Mouse (Mus musculus) 3134 (cell line): ENCODE measurements around the gene Slc5a5.

Experiments used
- DNase-seq: peaks from one replicate; pipeline ENCODE4 v3.0.0-alpha.2; 2011; ENCODE audit warnings: low spot score; ENCODE audit not compliant: insufficient read length; ENCODE audit errors: extremely low read depth

Slc5a5 gene

GRCm38 (mm10) chr8:70884683-70885082 lies 7.9 kb downstream of the Slc5a5 start:
- DNase-seq = no peak

- no peak for DNase-seq
These were observed 8.4 kb downstream of the Slc5a5 start for GRCm38 (mm10) chr8:70884186-70884585.

GRCm38 (mm10) chr8:70880546-70880945 lies 12.0 kb downstream of the Slc5a5 start:
- no peak for DNase-seq

GRCm38 (mm10) chr8:70880126-70880525 lies 12.4 kb downstream of the Slc5a5 start:
- DNase-seq = peak; percentile 95

- no peak for DNase-seq
These were observed 13.1 kb downstream of the Slc5a5 start for GRCm38 (mm10) chr8:70879500-70879899.

- DNase-seq = peak; percentile 92
These were observed 14.4 kb downstream of the Slc5a5 start for GRCm38 (mm10) chr8:70878178-70878577.

GRCm38 (mm10) chr8:70876382-70876781 lies 16.2 kb downstream of the Slc5a5 start:
- no peak for DNase-seq

- DNase-seq = no peak
These were observed 18.1 kb downstream of the Slc5a5 start for GRCm38 (mm10) chr8:70874441-70874840.

GRCm38 (mm10) chr8:70873364-70873985 lies 19.1 kb downstream of the Slc5a5 start, which contains the start of gene Ccdc124:
TSS of gene Ccdc124 (minus strand) at chr8:70873935.
- DNase-seq = peak; percentile 91

GRCm38 (mm10) chr8:70872643-70873363 lies 19.8 kb downstream of the Slc5a5 start:
- peak; percentile 49 for DNase-seq

- no peak for DNase-seq
These were observed 21.3 kb downstream of the Slc5a5 start for GRCm38 (mm10) chr8:70871195-70871807.

- DNase-seq = no peak
These were observed 22.9 kb downstream of the Slc5a5 start for GRCm38 (mm10) chr8:70869601-70870041.

- DNase-seq = no peak
These were observed 23.4 kb downstream of the Slc5a5 start for GRCm38 (mm10) chr8:70869199-70869571.

GRCm38 (mm10) chr8:70868559-70869198 lies 23.9 kb downstream of the Slc5a5 start:
- DNase-seq = no peak

- no peak for DNase-seq
These were observed 26.0 kb downstream of the Slc5a5 start for GRCm38 (mm10) chr8:70866566-70866965.

GRCm38 (mm10) chr8:70866001-70866520 lies 26.5 kb downstream of the Slc5a5 start:
- no peak for DNase-seq

- peak; percentile 95 for DNase-seq
These were observed 27.1 kb downstream of the Slc5a5 start for GRCm38 (mm10) chr8:70865350-70866000.

- DNase-seq = peak; percentile 57
These were observed 27.8 kb downstream of the Slc5a5 start for GRCm38 (mm10) chr8:70864712-70865221.

- DNase-seq = peak; percentile 54
These were observed 28.4 kb downstream of the Slc5a5 start for GRCm38 (mm10) chr8:70863956-70864711.
